Comparison of ENCODE assay signal across 9 mouse cellular contexts in genomic region chr8:15438546-15438945, GRCm38 (mm10).
DNase-seq lines count a peak whose midpoint lies in the region; ATAC-seq lines count a peak whose summit lies in the region.
"Had no signal": no experiment of that assay in that cellular context is flagged by ENCODE, and none has a peak within 500 bp of the region (broad histone marks: within the 10 kb centered on the region; RNA-seq: fewer than 3 reads in every experiment).

No protein-coding gene starts in this region.

- no peaks in the 10 kb centered on the region for H3K9me3 ChIP-seq in neural tube, embryonic 15.5 days (replicated peaks)
- H3K9me3 ChIP-seq: midbrain, embryonic 12.5 days had no signal

- H3K27ac ChIP-seq in neural tube, embryonic 15.5 days (replicated peaks) = no peak overlapping the region
- H3K27ac ChIP-seq: midbrain, embryonic 12.5 days had no signal

- no peak overlapping the region for H3K9ac ChIP-seq in neural tube, embryonic 15.5 days (replicated peaks)
- H3K9ac ChIP-seq: midbrain, embryonic 12.5 days had no signal

- intact Hi-C loops in heart, postnatal 10 days (cut with DNase I) = no loop called here

- peak; percentile 41 to 51 for DNase-seq in heart, postnatal 10 days
- DNase-seq in heart, adult 11 months = no peak
- DNase-seq in neural tube, embryonic 10.5 days (ENCODE audit: extremely low spot score, low spot score) = peak; percentile 54
- DNase-seq in kidney, postnatal 36 days = peak; percentile 6 to 62
- DNase-seq in yolk sac, embryonic 10.5 days (ENCODE audit: low spot score) = peak; percentile 42
- no peak for DNase-seq in thymus, postnatal 36 days
- no peak for DNase-seq in cerebellum, adult 11-12 months

- no peak for ATAC-seq in neural tube, embryonic 15.5 days (ENCODE audit: low FRiP score)

- H3K27me3 ChIP-seq in neural tube, embryonic 15.5 days (replicated peaks) = no peaks in the 10 kb centered on the region
- H3K27me3 ChIP-seq: midbrain, embryonic 12.5 days had no signal

- WGBS in neural tube, embryonic 15.5 days = 57% methylated on average over 5 of the region's 5 CpGs

- H3K4me3 ChIP-seq in neural tube, embryonic 15.5 days (replicated peaks) = no peak overlapping the region
- H3K4me3 ChIP-seq: midbrain, embryonic 12.5 days had no signal

- H3K4me1 ChIP-seq in neural tube, embryonic 15.5 days = no peaks in the 10 kb centered on the region
- H3K4me1 ChIP-seq: midbrain, embryonic 12.5 days had no signal

- no peaks in the 10 kb centered on the region for H3K36me3 ChIP-seq in neural tube, embryonic 15.5 days
- H3K36me3 ChIP-seq: midbrain, embryonic 12.5 days had no signal

- no peak overlapping the region for H3K4me2 ChIP-seq in neural tube, embryonic 15.5 days
- H3K4me2 ChIP-seq: midbrain, embryonic 12.5 days had no signal

Comparison
In these comparisons a context has a peak if more than half of its experiments do, and no peak if none do; other contexts are left out.
1. DNase-seq: peak in heart, postnatal 10 days (2 of 2), neural tube, embryonic 10.5 days (single experiment), kidney, postnatal 36 days (2 of 2) and yolk sac, embryonic 10.5 days (single experiment); none in heart, adult 11 months (single experiment), thymus, postnatal 36 days (0 of 2) and cerebellum, adult 11-12 months (single experiment).